Mouse (Mus musculus) embryonic fibroblast, embryonic 13.5 days (primary cell): ENCODE data around the gene Igf1r. TPM values are rescaled to one million over a fixed set of nuclear protein-coding genes. Genes with fewer than 3 reads are reported as not detected.

Experiments
- H3K27ac ChIP-seq: 2 replicates; pipeline ENCODE4 v1.5.1; 2012; ENCODE audit warnings: low read length, control low read depth, inconsistent platforms; ENCODE audit not compliant: insufficient read depth
- H3K4me1 ChIP-seq: 2 replicates; pipeline ENCODE4 v1.6.1; 2011; ENCODE audit warnings: low read length; ENCODE audit not compliant: control insufficient read depth, insufficient read depth
- H3K4me3 ChIP-seq: 2 replicates; pipeline ENCODE4 v1.5.1; 2011; ENCODE audit warnings: mild to moderate bottlenecking, control low read depth, low read length; ENCODE audit not compliant: insufficient read depth
- CTCF ChIP-seq: IDR thresholded peaks from 2 replicates; pipeline ENCODE4 v1.5.1; 2011; ENCODE audit warnings: mild to moderate bottlenecking, control low read depth, low read length, moderate library complexity, borderline replicate concordance; ENCODE audit not compliant: insufficient read depth
- POLR2A ChIP-seq: IDR thresholded peaks from 2 replicates; pipeline ENCODE4 v1.6.1; 2011; ENCODE audit warnings: low read depth, mild to moderate bottlenecking, control low read depth, low read length, moderate library complexity
- polyA plus RNA-seq: library from polyadenylated mRNA; stranded (reverse); fragments of >200 nt; gene quantifications from 2 replicates; pipeline ENCODE4 v1.2.4, GENCODE M21; 2011; ENCODE audit warnings: low read depth; ENCODE audit not compliant: missing spikeins, insufficient read length

Gene Igf1r
- polyA plus RNA-seq, 1 experiment, result 65.4 TPM

DNA sequence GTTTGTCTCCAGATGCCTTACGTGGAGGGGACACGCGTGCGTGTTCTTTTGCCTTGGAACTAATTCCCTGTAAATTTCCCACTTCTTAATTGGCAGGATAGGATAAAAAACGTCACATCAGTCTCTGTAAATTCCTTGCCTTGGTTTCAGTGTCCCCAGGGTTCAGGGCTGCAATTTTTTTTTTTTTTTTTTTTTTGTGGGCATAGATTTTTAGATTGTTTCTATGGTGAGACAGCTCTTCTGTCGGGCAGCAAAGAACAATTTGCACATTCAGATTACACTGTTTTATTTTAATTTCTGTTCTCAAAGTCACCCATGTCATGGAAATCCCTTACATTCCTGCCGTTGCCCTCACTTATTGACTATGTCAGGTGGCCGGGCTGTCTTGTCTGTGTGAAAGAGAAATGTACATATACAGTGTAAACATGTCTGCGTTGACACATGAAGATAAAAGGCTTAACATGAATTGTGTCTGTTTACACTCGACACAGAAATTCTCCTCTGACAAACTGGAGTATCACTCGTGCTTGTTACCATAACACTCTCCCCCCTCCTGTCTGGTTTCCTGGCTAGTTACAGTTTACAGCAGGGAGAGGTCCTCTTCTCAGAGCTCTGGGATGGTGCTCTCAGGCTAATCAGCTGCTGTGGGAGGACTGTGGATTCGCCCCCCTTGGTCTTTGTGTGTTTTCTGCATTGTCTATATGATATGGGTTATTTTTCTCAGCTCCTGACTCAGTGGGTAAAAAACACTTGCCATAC is 43.8 kb downstream of the Igf1r start:
- Histone ChIP-seq H3K4me3 (no peak overlapping the region), H3K4me1 (peaks cover 12% of the 10 kb centered on the region; the same call in 1 of the 2 replicates), H3K27ac (no peak overlapping the region)
- no peak for TF ChIP-seq POLR2A
- TF ChIP-seq CTCF, result no peak

DNA sequence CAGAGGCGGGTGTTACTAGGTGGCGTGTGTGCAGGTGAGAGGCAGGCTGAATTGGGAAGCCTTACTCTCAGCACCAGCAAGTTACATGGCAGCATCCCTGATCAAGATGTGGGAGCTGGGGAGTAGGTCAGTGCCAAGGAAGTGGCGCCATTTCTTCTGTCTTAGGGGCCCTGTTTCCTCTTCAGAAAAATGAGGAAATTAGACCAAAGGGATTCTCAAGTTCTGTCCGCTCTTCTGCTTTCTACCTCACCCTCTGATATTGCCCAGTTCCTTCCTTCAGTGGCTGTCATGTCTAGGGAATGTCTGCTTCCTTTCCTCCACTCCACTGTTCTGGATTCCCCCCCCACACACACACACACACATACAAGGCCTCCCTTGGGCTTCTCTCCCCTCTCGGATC is 48.6 kb downstream of the Igf1r start:
- Histone ChIP-seq H3K4me1 (no peaks in the 10 kb centered on the region), H3K4me3 (no peak overlapping the region), H3K27ac (no peak overlapping the region)
- TF ChIP-seq CTCF (no peak), POLR2A (no peak)

DNA sequence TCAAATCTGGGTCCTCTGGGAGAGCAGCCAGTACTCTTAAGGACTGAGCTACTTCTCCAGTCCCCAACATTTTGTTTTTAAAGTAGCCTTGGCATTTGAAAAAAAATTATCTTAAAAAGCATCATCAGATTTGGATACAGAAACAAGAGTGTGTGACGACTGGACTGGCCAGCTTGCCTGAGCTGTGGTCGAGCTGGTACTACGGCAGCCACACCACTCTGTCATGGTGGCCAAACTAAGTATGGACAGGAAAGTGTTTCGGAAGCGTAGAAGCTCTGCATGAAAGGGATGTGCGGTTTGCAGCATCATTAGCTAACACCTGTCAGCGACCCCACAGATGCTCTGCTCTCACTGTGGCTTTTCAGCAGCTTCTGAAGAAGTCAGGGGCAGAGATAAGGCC is 53.4 kb downstream of the Igf1r start:
- Histone ChIP-seq H3K4me1 (no peaks in the 10 kb centered on the region), H3K4me3 (no peak overlapping the region), H3K27ac (no peak overlapping the region)
- TF ChIP-seq POLR2A (no peak), CTCF (no peak)

DNA sequence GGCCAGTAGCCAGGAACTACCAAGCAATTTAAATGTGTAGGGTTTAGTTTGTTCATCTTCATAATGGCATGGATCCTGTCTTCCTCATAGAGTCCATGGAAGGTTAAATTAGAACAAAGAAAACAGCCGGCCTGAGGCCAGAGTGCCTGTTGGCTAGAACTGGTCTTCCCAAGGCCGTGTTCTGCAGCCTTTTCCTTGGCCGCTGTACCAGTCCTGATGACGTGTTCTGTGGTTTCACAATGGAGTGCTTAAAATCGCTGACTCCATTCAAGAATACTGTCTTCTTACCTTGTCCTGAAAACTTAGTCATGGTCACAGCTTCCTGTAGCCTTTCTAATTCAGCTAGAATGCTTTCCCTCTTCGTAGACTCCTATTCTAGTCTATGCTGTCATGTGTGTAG is 53.9 kb downstream of the Igf1r start:
- no peak overlapping the region for H3K4me3 ChIP-seq
- no peak for TF ChIP-seq POLR2A
- TF ChIP-seq CTCF, result no peak
- H3K4me1 ChIP-seq, result no peaks in the 10 kb centered on the region
- no peak overlapping the region for H3K27ac ChIP-seq

DNA sequence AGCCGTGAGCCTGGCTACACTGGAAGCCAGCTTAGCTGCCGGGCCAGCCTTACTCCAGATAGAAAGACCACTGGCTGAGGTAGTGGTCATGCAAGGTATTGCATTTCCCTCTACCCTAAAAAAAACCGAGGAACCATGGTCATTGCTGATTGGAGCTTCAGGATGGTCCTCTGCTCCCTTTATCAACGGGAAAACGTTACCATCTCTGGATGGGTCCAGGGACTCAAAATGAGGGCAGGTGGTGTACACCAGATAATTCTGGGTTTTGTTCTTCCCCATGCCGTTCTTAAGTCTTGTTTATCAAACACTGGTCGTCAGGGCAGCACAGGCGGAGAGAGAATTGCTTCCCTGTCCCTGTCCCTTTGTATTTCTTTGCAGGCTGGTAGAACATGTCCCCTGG is 57.0 kb downstream of the Igf1r start:
- Histone ChIP-seq H3K27ac (no peak overlapping the region), H3K4me1 (peaks cover 3% of the 10 kb centered on the region; the same call in 1 of the 2 replicates), H3K4me3 (no peak overlapping the region)
- TF ChIP-seq CTCF (no peak), POLR2A (no peak)

DNA sequence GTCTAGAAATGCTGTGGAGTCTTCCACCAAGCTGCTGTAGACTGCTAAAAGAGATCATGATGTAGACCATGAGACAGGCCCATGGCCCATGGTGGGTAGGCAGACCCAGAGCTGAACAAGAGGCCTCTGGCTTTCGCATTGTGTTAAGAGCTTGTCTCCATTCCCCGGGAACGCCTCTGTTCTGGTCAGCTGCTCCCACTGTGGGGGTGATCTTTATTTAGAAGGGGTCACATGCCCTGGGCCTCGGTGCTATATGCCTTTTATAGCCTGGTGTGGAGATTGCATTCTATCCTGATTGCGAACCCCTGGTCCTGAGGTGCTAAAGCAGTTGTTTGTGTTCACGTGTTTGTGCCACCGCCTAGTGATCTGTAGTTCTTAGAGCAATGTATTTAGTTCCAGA is 57.5 kb downstream of the Igf1r start:
- Histone ChIP-seq H3K27ac (no peak overlapping the region), H3K4me3 (no peak overlapping the region), H3K4me1 (peaks cover 3% of the 10 kb centered on the region; the same call in 1 of the 2 replicates)
- TF ChIP-seq CTCF (no peak), POLR2A (no peak)

DNA sequence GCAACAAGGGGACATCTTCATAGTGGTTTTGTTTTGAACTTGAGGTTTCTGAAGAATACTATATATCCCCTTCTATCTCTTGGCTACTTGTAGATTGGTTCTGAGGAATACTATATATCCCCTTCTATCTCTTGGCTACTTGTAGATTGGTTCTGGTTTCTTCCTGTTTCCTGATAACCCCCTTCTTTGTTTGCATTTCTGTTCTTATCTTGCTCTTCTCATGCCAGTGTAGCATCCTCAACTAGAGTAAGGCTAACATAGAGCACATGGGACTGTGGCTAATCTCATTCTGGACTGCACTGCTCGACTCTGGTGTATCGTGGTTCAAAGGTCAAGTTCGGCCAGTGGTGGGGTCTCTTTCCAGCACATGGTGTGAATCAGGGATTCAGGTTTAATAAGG is 58.2 kb downstream of the Igf1r start:
- Histone ChIP-seq H3K27ac (no peak overlapping the region), H3K4me1 (peaks cover 3% of the 10 kb centered on the region; the same call in 1 of the 2 replicates), H3K4me3 (no peak overlapping the region)
- no peak for TF ChIP-seq CTCF
- TF ChIP-seq POLR2A, result no peak

DNA sequence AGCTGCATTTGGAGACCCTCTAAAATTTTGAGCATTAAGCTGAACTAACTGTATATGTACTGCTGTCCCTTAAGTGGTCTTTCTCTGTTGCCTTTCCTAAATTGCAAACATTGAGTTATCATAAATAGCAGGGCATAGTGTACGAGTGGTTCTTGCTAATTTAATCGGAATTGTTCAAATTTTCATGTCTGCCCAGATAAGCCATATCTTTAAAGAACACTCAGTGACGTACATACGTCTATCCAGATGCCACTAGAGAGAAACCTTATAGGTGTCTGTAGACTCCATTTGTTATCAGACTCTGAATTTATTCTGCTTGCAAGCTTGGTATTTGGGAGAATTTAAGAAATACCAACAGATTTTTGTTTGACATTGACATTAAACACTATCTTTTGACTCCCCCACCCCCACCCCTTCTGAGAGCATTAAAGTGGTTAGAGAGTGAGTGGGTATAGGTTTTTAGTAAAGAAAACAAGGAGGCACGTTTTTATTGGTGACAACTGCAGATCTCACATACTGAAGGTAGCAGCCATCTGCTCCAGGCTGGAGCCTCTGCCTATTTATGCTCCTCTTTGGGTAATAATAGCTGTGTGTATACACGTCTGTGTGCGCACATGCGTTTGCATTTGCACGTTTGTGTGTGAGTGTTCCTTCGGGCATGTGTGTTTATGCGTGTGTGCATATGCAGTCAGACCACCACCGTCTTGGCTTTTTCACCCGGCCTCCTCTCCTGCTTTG is 58.9 kb downstream of the Igf1r start:
- no peak overlapping the region for H3K27ac ChIP-seq
- TF ChIP-seq POLR2A (no peak), CTCF (no peak)
- H3K4me3 ChIP-seq, result no peak overlapping the region
- peaks cover 3% of the 10 kb centered on the region; the same call in 1 of the 2 replicates for H3K4me1 ChIP-seq

DNA sequence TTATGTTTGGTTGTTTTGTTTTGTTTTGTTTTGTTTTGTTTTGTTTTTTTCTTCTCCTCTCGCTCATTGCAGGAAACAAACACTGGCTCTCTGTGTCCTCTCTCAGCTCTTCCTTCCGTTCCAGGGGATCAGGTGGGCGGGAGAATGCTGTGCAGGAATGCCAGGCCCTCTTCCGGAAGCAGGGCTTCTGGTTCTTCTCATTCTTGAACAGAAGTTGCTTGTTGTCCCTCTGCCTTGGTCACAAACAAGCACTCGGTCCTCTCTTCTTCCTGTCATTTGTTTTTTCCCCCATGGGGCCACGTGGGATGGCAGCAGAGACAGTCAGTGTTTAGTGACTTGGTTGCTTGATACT is 59.5 kb downstream of the Igf1r start:
- Histone ChIP-seq H3K4me3 (no peak overlapping the region), H3K4me1 (peaks cover 3% of the 10 kb centered on the region; the same call in 1 of the 2 replicates), H3K27ac (no peak overlapping the region)
- TF ChIP-seq CTCF (no peak), POLR2A (no peak)

DNA sequence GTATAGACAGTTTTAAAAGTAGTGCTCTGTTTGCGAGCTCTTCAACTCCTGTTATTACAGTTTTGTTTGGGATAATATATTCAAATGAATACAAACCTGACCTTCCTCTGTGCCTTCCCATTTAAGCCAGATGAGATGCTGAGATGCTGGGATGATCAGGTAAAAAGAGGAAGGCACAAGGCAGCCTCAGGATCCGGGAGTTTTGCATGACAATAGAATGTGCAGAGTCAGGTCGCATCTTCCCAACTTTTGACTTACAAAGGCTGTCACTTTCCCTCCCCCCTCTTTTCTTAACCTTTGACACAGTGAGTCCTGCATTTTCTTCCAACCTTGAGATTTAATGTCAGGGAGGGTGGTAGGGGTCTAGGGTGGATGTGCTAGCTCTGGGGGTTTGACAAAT is 61.9 kb downstream of the Igf1r start:
- H3K4me3 ChIP-seq, result no peak overlapping the region
- peaks cover 10% of the 10 kb centered on the region for H3K4me1 ChIP-seq
- TF ChIP-seq CTCF (no peak), POLR2A (no peak)
- H3K27ac ChIP-seq, result no peak overlapping the region
